Mouse (Mus musculus): ENCODE results near the gene Slc44a3. TPM values are rescaled to one million over a fixed set of nuclear protein-coding genes. Genes with fewer than 3 reads are reported as not detected.

Slc44a3 gene
- polyA plus RNA-seq, 2 experiments, result 4.8 to 10.7 TPM

DNA sequence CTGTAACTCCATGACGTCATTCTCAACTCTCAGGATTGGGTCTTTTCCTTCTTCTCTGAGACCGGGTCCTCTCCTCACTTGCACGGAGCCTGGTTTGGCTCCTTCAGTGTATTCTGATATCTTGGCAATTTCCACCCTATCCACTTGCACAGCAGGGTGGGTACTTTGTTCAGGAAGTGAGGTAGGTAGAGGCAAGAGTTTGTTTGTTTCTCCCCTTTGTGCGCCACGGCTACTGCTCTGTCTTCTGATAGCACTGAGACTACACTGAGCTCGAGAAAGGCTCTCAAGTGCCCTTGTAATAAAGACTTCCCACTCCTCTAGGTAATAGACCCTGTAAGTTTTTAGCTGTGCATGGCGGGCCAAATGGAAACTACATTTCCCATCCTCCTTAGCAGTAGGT, 25.4 kb downstream of the Slc44a3 start:
- no peak overlapping the region for H3K4me3 ChIP-seq (ENCODE audit: insufficient read depth in 1 of 2, low read depth in 2 of 2, low read length in 2 of 2)
- H3K27me3 ChIP-seq (ENCODE audit: control insufficient read depth, insufficient read depth, low read length), result no peaks in the 10 kb centered on the region
- DNase-seq (ENCODE audit: low read depth in 3 of 3, low spot score in 3 of 3) (no peak), ATAC-seq (ENCODE audit: insufficient read depth) (no peak)
- no peak overlapping the region for H3K27ac ChIP-seq
- no peak overlapping the region for H3K4me2 ChIP-seq (ENCODE audit: low read depth)
- 62% methylated on average over 7 of the region's 7 CpGs for WGBS (ENCODE audit: insufficient replicate concordance)
- no peak overlapping the region for H3K9ac ChIP-seq (replicated peaks)
- no peaks in the 10 kb centered on the region for H3K36me3 ChIP-seq (replicated peaks; ENCODE audit: control insufficient read depth, insufficient read depth, low read depth)
- no peak for TF ChIP-seq EP300 (IDR thresholded peaks at IDR 0.05; ENCODE audit: low read depth)
- TF ChIP-seq CTCF (IDR thresholded peaks at IDR 0.05; ENCODE audit: low read depth), result no peak
- H3K4me1 ChIP-seq (replicated peaks; ENCODE audit: control insufficient read depth in 2 of 2, insufficient read depth in 2 of 2, low read length in 1 of 2), result no peaks in the 10 kb centered on the region
- no peaks in the 10 kb centered on the region for H3K9me3 ChIP-seq (ENCODE audit: control insufficient read depth, low read length)

DNA sequence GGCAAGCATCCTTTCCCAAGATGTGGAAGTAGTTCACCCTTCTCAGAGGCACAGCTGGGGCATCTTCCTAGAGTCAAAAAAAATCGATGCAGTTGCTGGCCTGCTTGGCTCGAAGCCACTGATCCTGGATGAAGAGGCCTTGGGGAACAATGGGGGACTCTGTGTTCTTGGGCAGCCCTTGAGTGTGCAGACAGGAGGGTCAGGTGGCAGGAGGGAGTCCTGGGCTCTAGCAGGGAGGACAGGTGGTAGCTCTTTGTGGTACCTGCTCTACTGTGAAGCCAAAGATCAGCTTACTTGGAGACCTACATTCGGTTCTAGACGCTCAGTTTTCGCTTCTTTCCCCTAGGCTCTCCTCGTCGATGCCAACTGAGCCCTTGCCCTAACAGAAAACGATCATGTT, 26.0 kb downstream of the Slc44a3 start:
- H3K4me2 ChIP-seq (ENCODE audit: low read depth), result no peak overlapping the region
- H3K4me1 ChIP-seq (replicated peaks; ENCODE audit: control insufficient read depth in 2 of 2, insufficient read depth in 2 of 2, low read length in 1 of 2), result no peaks in the 10 kb centered on the region
- 67% methylated on average over 8 of the region's 8 CpGs for WGBS (ENCODE audit: insufficient replicate concordance)
- no peaks in the 10 kb centered on the region for H3K9me3 ChIP-seq (ENCODE audit: control insufficient read depth, low read length)
- H3K36me3 ChIP-seq (replicated peaks; ENCODE audit: control insufficient read depth, insufficient read depth, low read depth), result no peaks in the 10 kb centered on the region
- no peak for ATAC-seq (ENCODE audit: insufficient read depth)
- TF ChIP-seq CTCF (IDR thresholded peaks at IDR 0.05; ENCODE audit: low read depth) (no peak), EP300 (IDR thresholded peaks at IDR 0.05; ENCODE audit: low read depth) (no peak)
- DNase-seq (ENCODE audit: low read depth in 3 of 3, low spot score in 3 of 3), result no peak
- H3K4me3 ChIP-seq (ENCODE audit: insufficient read depth in 1 of 2, low read depth in 2 of 2, low read length in 2 of 2), result no peak overlapping the region
- no peak overlapping the region for H3K27ac ChIP-seq
- no peaks in the 10 kb centered on the region for H3K27me3 ChIP-seq (ENCODE audit: control insufficient read depth, insufficient read depth, low read length)
- H3K9ac ChIP-seq (replicated peaks), result no peak overlapping the region

DNA sequence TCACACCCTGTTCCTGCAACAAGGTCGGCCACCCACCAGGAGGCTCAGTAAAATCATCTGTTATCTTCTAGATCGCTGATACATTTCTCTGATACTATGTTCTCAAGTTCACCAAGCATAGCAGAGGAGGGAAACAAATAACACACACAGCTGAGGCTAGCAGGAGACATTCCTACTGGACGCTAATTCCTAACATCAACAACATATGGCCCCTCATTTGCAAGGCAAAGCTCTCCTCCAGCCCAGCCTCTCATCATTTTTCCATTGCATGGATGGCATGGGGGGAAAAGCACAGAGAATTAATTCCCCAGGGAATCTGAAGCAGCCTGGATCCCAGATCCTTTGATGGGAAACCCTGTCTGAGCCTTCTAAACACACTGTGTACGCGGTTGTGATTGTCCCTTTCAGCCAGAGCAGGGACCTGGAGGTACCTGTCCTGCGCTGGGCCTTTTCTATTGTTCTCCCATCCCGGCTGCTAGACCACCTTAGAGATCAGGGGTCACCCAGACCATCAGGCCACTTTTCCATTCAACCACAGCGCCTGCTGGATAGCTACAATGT, 27.2 kb downstream of the Slc44a3 start:
- no peaks in the 10 kb centered on the region for H3K36me3 ChIP-seq (replicated peaks; ENCODE audit: control insufficient read depth, insufficient read depth, low read depth)
- no peak overlapping the region for H3K4me2 ChIP-seq (ENCODE audit: low read depth)
- no peak for DNase-seq (ENCODE audit: low read depth in 3 of 3, low spot score in 3 of 3)
- no peak overlapping the region for H3K4me3 ChIP-seq (ENCODE audit: insufficient read depth in 1 of 2, low read depth in 2 of 2, low read length in 2 of 2)
- no peaks in the 10 kb centered on the region for H3K9me3 ChIP-seq (ENCODE audit: control insufficient read depth, low read length)
- 55% methylated on average over 8 of the region's 8 CpGs for WGBS (ENCODE audit: insufficient replicate concordance)
- no peaks in the 10 kb centered on the region for H3K4me1 ChIP-seq (replicated peaks; ENCODE audit: control insufficient read depth in 2 of 2, insufficient read depth in 2 of 2, low read length in 1 of 2)
- no peak overlapping the region for H3K9ac ChIP-seq (replicated peaks)
- ATAC-seq (ENCODE audit: insufficient read depth), result no peak
- no peak for TF ChIP-seq EP300 (IDR thresholded peaks at IDR 0.05; ENCODE audit: low read depth)
- no peak for TF ChIP-seq CTCF (IDR thresholded peaks at IDR 0.05; ENCODE audit: low read depth)
- no peak overlapping the region for H3K27ac ChIP-seq
- no peaks in the 10 kb centered on the region for H3K27me3 ChIP-seq (ENCODE audit: control insufficient read depth, insufficient read depth, low read length)

DNA sequence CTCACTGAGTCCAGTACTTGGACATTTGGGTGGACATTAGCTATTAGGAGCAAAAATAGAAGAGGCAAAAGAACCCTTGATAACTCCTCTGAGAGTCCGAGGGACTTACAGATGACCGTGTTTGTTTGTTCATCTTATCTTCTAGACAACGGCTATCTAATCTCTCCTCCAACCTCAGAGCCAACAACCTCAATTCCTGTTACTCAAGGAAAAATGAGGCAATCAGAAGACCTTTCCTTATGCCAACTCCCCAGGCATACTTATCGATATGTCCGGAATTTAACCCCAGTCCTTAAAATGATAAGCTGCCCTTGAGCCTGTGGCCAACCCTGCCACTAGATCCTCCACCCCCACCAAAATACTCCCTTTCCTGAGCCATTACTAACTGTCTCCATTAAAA, 31.5 kb downstream of the Slc44a3 start:
- H3K27me3 ChIP-seq (ENCODE audit: control insufficient read depth, insufficient read depth, low read length), result no peaks in the 10 kb centered on the region
- H3K4me2 ChIP-seq (ENCODE audit: low read depth), result no peak overlapping the region
- no peaks in the 10 kb centered on the region for H3K4me1 ChIP-seq (replicated peaks; ENCODE audit: control insufficient read depth in 2 of 2, insufficient read depth in 2 of 2, low read length in 1 of 2)
- no peak overlapping the region for H3K4me3 ChIP-seq (ENCODE audit: insufficient read depth in 1 of 2, low read depth in 2 of 2, low read length in 2 of 2)
- no peaks in the 10 kb centered on the region for H3K9me3 ChIP-seq (ENCODE audit: control insufficient read depth, low read length)
- no peaks in the 10 kb centered on the region for H3K36me3 ChIP-seq (replicated peaks; ENCODE audit: control insufficient read depth, insufficient read depth, low read depth)
- 48% methylated on average over 5 of the region's 5 CpGs for WGBS (ENCODE audit: insufficient replicate concordance)
- ATAC-seq (ENCODE audit: insufficient read depth) (no peak), DNase-seq (ENCODE audit: low read depth in 3 of 3, low spot score in 3 of 3) (no peak)
- no peak overlapping the region for H3K27ac ChIP-seq
- H3K9ac ChIP-seq (replicated peaks), result no peak overlapping the region
- TF ChIP-seq CTCF (IDR thresholded peaks at IDR 0.05; ENCODE audit: low read depth) (no peak), EP300 (IDR thresholded peaks at IDR 0.05; ENCODE audit: low read depth) (no peak)

DNA sequence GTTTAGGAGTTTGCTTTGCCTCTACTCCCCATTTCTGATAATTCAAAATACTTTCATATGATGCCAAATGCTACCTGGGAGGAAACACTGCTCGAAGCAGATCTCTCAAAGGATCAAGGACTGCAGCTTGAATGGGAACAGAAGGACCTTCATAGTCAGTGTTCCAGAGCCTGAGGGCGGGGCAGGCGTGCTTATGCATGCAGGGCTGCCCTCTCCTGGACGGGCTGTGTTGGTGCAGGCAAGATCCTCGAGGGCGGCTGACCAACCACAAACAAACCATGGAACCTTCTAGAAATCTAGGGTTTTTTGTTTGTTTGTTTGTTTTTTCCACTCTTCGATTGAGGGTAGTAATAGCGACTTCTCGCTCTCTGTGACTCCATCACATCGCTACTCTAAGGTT, 32.0 kb downstream of the Slc44a3 start:
- Histone ChIP-seq H3K9me3 (ENCODE audit: control insufficient read depth, low read length) (no peaks in the 10 kb centered on the region), H3K4me1 (replicated peaks; ENCODE audit: control insufficient read depth in 2 of 2, insufficient read depth in 2 of 2, low read length in 1 of 2) (no peaks in the 10 kb centered on the region), H3K27ac (no peak overlapping the region), H3K4me2 (ENCODE audit: low read depth) (no peak overlapping the region), H3K9ac (replicated peaks) (no peak overlapping the region), H3K27me3 (ENCODE audit: control insufficient read depth, insufficient read depth, low read length) (no peaks in the 10 kb centered on the region), H3K36me3 (replicated peaks; ENCODE audit: control insufficient read depth, insufficient read depth, low read depth) (no peaks in the 10 kb centered on the region), H3K4me3 (ENCODE audit: insufficient read depth in 1 of 2, low read depth in 2 of 2, low read length in 2 of 2) (no peak overlapping the region)
- TF ChIP-seq CTCF (IDR thresholded peaks at IDR 0.05; ENCODE audit: low read depth) (peak; percentile 95), EP300 (IDR thresholded peaks at IDR 0.05; ENCODE audit: low read depth) (no peak)
- DNase-seq (ENCODE audit: low read depth in 3 of 3, low spot score in 3 of 3) (peak; percentile 23 to 29 (median 25)), ATAC-seq (ENCODE audit: insufficient read depth) (no peak)
- 24% methylated on average over 10 of the region's 10 CpGs for WGBS (ENCODE audit: insufficient replicate concordance)
